Mouse (Mus musculus) erythroblast, embryonic 14.5 days (primary cell): ENCODE results near the gene Dlgap1. TPM values are rescaled to one million over a fixed set of nuclear protein-coding genes. Genes with fewer than 3 reads are reported as not detected.

Experiments
- H3K27me3 ChIP-seq: 2 replicates; pipeline ENCODE4 v1.6.1; 2012; ENCODE audit warnings: inconsistent platforms; ENCODE audit not compliant: control insufficient read depth
- H3K36me3 ChIP-seq: 2 replicates; pipeline ENCODE4 v1.6.1; 2012; ENCODE audit warnings: mild to moderate bottlenecking, inconsistent platforms; ENCODE audit not compliant: control insufficient read depth
- H3K4me1 ChIP-seq: 2 replicates; pipeline ENCODE4 v1.6.1; 2012; ENCODE audit warnings: inconsistent platforms; ENCODE audit not compliant: control insufficient read depth
- H3K4me3 ChIP-seq: replicated peaks from 2 replicates; pipeline ENCODE3; 2012; ENCODE audit warnings: moderate library complexity, mild to moderate bottlenecking, inconsistent platforms
- H3K9me3 ChIP-seq: 2 replicates; pipeline ENCODE4 v1.6.1; 2012; ENCODE audit warnings: low read length, inconsistent platforms, mixed read lengths; ENCODE audit not compliant: control insufficient read depth
- GATA1 ChIP-seq: IDR thresholded peaks from 2 replicates; pipeline ENCODE4 v1.6.1; 2012; ENCODE audit warnings: low read length, inconsistent platforms, mixed read lengths
- TAL1 ChIP-seq: IDR thresholded peaks from 3 replicates; pipeline ENCODE4 v1.6.1; 2012; ENCODE audit warnings: low read length, inconsistent platforms, mixed read lengths
- polyA plus RNA-seq: library from polyadenylated mRNA; stranded (reverse); fragments of >175 nt; gene quantifications from 2 replicates; pipeline ENCODE4 v1.2.3, GENCODE M21; 2012

The Dlgap1 gene
- polyA plus RNA-seq, result not detected in 2 replicates

- peaks cover 5% of the 10 kb centered on the region; the same call in 1 of the 2 replicates for H3K9me3 ChIP-seq
- H3K4me1 ChIP-seq, result no peaks in the 10 kb centered on the region
- H3K27me3 ChIP-seq, result peaks cover 31% of the 10 kb centered on the region
- no peaks in the 10 kb centered on the region for H3K36me3 ChIP-seq
- H3K4me3 ChIP-seq, result no peak within 1 kb of the TSS
- TF ChIP-seq GATA1 (no peak), TAL1 (no peak)
These were observed at the start of gene Dlgap1 for GRCm38 (mm10) chr17:69969021-69969815. Gene Dlgap1, plus strand, starts transcription at chr17:69969073.

DNA sequence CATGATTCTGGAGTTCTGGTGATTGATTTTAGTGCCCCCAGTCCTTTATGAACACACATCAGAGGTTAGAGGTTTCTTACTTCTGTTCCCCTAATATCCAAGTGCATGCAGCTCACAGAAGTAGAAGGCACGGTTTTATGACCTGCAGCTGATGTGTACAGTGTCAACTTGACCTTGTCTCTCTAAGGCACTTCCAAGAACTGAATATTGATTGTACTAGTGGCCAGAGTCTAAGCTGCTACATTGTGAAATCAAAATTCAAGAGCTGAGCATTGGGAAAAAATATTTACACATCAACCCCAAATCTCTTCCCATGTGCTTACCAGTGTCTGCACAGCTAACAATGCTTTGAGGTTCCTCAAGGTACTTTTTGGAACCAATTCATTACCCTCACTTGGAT, 13.9 kb upstream of the Dlgap1 start:
- TF ChIP-seq GATA1, result no peak
- TF ChIP-seq TAL1, result no peak
- no peaks in the 10 kb centered on the region for H3K4me1 ChIP-seq
- H3K36me3 ChIP-seq, result no peaks in the 10 kb centered on the region
- no peak overlapping the region for H3K4me3 ChIP-seq
- no peaks in the 10 kb centered on the region for H3K27me3 ChIP-seq
- no peaks in the 10 kb centered on the region for H3K9me3 ChIP-seq

GRCm38 (mm10) chr17:69969816-69970750, 1.2 kb downstream of the Dlgap1 start:
- Histone ChIP-seq H3K4me1 (no peaks in the 10 kb centered on the region), H3K4me3 (no peak overlapping the region), H3K9me3 (peaks cover 5% of the 10 kb centered on the region; the same call in 1 of the 2 replicates), H3K36me3 (no peaks in the 10 kb centered on the region), H3K27me3 (peaks cover 31% of the 10 kb centered on the region)
- TF ChIP-seq GATA1 (no peak), TAL1 (no peak)

DNA sequence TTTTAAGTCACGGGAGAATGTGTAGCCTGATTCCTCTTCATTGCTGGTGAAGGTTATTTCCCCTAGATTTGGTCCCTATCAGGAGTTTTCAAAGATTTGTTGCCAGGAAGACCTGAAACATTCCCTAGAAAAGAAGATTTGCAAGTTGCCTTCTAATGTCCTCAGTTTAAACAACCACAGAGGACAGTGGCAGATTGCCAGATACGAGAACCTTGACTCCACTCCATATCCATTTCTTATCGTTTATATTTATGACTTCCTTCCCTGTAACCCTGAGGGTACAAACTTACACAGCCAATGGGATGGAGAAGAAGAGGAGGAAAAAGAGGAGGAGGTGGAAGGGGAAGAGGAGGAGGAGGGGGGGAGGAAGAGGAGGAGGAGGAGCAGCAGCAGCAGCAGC, 4.2 kb downstream of the Dlgap1 start:
- Histone ChIP-seq H3K4me3 (no peak overlapping the region), H3K4me1 (no peaks in the 10 kb centered on the region), H3K27me3 (peaks cover 30% of the 10 kb centered on the region), H3K36me3 (no peaks in the 10 kb centered on the region), H3K9me3 (peaks cover 5% of the 10 kb centered on the region; the same call in 1 of the 2 replicates)
- no peak for TF ChIP-seq TAL1
- TF ChIP-seq GATA1, result no peak

- Histone ChIP-seq H3K9me3 (peaks cover 2% of the 10 kb centered on the region; the same call in 1 of the 2 replicates), H3K36me3 (no peaks in the 10 kb centered on the region), H3K4me3 (no peak overlapping the region), H3K4me1 (no peaks in the 10 kb centered on the region), H3K27me3 (peaks cover 21% of the 10 kb centered on the region)
- TF ChIP-seq GATA1 (no peak), TAL1 (no peak)
These were observed 5.1 kb downstream of the Dlgap1 start for GRCm38 (mm10) chr17:69973991-69974390.

GRCm38 (mm10) chr17:69982236-69982923, 13.5 kb downstream of the Dlgap1 start:
- Histone ChIP-seq H3K4me3 (no peak overlapping the region), H3K9me3 (peaks cover 8% of the 10 kb centered on the region), H3K4me1 (no peaks in the 10 kb centered on the region), H3K36me3 (no peaks in the 10 kb centered on the region), H3K27me3 (no peaks in the 10 kb centered on the region)
- TF ChIP-seq GATA1 (no peak), TAL1 (no peak)

GRCm38 (mm10) chr17:69996406-69996805, 27.5 kb downstream of the Dlgap1 start:
- Histone ChIP-seq H3K9me3 (peaks cover 14% of the 10 kb centered on the region), H3K4me1 (no peaks in the 10 kb centered on the region), H3K36me3 (no peaks in the 10 kb centered on the region), H3K27me3 (no peaks in the 10 kb centered on the region), H3K4me3 (no peak overlapping the region)
- no peak for TF ChIP-seq GATA1
- TF ChIP-seq TAL1, result no peak

DNA sequence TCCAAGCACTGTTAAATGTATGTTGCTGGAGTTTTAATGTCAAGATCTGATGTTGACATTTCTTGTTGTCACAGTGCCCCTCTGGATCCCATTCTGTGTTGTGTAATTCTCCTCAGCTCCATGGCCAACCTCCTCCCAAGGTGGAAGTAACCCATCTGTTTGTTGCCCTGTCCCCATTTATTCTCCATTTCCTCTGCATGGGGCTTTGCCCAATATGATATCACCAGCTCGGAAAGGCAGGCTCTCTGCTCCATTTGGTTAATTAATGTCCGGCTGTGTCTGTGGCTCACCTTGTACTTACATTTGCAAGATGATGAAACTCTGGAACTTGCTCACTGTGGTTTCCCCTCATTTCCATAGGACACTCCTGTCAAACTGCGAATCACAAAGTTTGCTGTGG, 33.2 kb downstream of the Dlgap1 start:
- Histone ChIP-seq H3K4me1 (no peaks in the 10 kb centered on the region), H3K27me3 (no peaks in the 10 kb centered on the region), H3K4me3 (no peak overlapping the region), H3K9me3 (peaks cover 16% of the 10 kb centered on the region), H3K36me3 (no peaks in the 10 kb centered on the region)
- TF ChIP-seq TAL1, result no peak
- no peak for TF ChIP-seq GATA1
